Mouse (Mus musculus): ENCODE data around the gene Gm11060. TPM values are rescaled to one million over a fixed set of nuclear protein-coding genes. Genes with fewer than 3 reads are reported as not detected.

Gene Gm11060
- polyA plus RNA-seq, 2 experiments: not detected

DNA sequence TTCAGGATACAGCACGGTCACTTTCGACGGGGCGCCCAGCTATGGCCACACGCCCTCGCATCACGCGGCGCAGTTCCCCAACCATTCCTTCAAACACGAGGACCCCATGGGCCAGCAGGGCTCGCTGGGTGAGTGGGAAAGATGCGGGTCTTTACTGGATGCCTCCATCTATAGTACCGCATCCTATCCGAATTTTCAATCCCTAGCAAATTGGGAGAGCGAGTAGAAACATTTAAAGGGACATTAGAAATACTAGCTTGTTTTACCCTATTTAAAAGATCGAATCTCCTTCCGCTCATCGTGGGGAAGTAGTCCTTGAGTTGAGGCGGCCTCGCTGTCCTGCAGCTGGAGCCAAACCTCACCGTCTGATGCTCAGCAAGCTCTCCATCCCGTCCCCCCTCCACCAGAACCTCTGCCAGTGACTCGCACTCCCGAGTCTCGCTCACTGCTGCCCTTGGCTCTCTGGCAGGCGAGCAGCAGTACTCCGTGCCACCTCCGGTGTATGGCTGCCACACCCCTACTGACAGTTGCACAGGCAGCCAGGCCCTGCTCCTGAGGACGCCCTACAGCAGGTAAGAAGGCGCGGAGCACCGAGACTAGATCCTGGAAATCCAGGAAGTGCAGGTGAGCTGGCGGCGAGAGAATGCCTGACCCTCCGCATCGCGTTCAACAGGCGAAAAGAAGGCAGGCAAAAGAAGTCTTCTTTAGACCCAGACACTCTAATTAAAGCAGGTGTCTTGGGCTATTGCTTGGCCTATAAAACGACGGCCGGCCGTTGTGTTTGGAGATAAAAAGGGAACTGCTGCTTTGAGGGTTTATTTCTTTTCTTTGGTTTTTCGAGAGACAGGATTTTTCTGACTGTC lies 41.3 kb downstream of the Gm11060 start:
- Histone ChIP-seq H3K4me1 (replicated peaks; ENCODE audit: control insufficient read depth in 2 of 2, insufficient read depth in 2 of 2, low read length in 1 of 2) (no peaks in the 10 kb centered on the region), H3K9ac (replicated peaks) (no peak overlapping the region), H3K9me3 (ENCODE audit: control insufficient read depth, low read length) (no peaks in the 10 kb centered on the region), H3K4me2 (ENCODE audit: low read depth) (no peak overlapping the region), H3K27ac (no peak overlapping the region), H3K36me3 (replicated peaks; ENCODE audit: control insufficient read depth, insufficient read depth, low read depth) (no peaks in the 10 kb centered on the region), H3K27me3 (ENCODE audit: control insufficient read depth, insufficient read depth, low read length) (peaks cover 76% of the 10 kb centered on the region), H3K4me3 (ENCODE audit: insufficient read depth in 1 of 2, low read depth in 2 of 2, low read length in 2 of 2) (no peak overlapping the region)
- no peak for TF ChIP-seq CTCF (IDR thresholded peaks at IDR 0.05; ENCODE audit: low read depth)
- no peak for TF ChIP-seq EP300 (IDR thresholded peaks at IDR 0.05; ENCODE audit: low read depth)
- DNase-seq (ENCODE audit: low read depth in 3 of 3, low spot score in 3 of 3): no peak
- 2% methylated on average over 43 of the region's 43 CpGs for WGBS (ENCODE audit: insufficient replicate concordance)
- ATAC-seq (ENCODE audit: insufficient read depth): no peak

DNA sequence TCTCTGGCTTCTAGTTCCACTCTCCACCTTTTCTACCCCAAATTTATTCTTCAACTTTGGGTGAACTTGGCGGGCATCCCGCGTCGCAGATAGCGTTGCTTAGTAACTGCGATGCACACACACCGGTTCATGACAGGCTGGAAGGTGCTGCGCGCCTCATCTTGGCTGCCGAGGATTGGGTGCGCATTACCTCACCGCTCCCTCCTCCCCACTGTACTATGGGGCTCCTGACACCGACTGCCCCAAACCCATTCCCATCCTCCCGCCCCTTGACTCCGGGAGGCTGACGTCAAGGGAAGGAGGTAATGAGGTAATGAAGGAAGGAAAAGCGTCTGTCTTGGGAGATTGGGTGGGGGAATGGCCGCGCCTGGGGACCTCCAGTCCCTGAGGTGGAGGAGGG lies 42.5 kb downstream of the Gm11060 start:
- Histone ChIP-seq H3K27ac (no peak overlapping the region), H3K4me3 (ENCODE audit: insufficient read depth in 1 of 2, low read depth in 2 of 2, low read length in 2 of 2) (no peak overlapping the region), H3K27me3 (ENCODE audit: control insufficient read depth, insufficient read depth, low read length) (peaks cover 66% of the 10 kb centered on the region), H3K9me3 (ENCODE audit: control insufficient read depth, low read length) (no peaks in the 10 kb centered on the region), H3K36me3 (replicated peaks; ENCODE audit: control insufficient read depth, insufficient read depth, low read depth) (no peaks in the 10 kb centered on the region), H3K4me1 (replicated peaks; ENCODE audit: control insufficient read depth in 2 of 2, insufficient read depth in 2 of 2, low read length in 1 of 2) (no peaks in the 10 kb centered on the region), H3K9ac (replicated peaks) (no peak overlapping the region), H3K4me2 (ENCODE audit: low read depth) (no peak overlapping the region)
- ATAC-seq (ENCODE audit: insufficient read depth): no peak
- TF ChIP-seq CTCF (IDR thresholded peaks at IDR 0.05; ENCODE audit: low read depth) (no peak), EP300 (IDR thresholded peaks at IDR 0.05; ENCODE audit: low read depth) (no peak)
- no peak for DNase-seq (ENCODE audit: low read depth in 3 of 3, low spot score in 3 of 3)
- WGBS (ENCODE audit: insufficient replicate concordance): 3% methylated on average over 19 of the region's 19 CpGs

DNA sequence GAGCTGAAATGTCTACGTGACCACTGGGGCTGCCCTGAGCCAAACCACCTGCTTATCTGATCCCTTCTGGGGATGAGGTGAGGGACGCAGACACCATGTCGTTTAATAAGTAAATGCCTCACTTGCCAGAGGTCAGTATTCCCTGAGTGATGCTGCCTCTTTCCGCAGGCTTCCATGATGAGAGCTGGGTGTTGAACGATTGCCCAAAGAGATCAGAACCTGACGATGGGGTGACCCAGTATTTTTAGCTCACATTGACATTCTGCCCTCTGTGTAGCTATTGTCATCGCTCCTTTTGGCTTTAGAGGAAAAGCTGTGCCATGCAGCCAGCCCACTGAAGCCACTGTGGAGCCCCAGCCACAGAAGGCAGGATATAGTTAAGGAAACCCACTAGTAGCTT lies 47.7 kb downstream of the Gm11060 start:
- no peaks in the 10 kb centered on the region for H3K4me1 ChIP-seq (replicated peaks; ENCODE audit: control insufficient read depth in 2 of 2, insufficient read depth in 2 of 2, low read length in 1 of 2)
- peaks cover 18% of the 10 kb centered on the region for H3K27me3 ChIP-seq (ENCODE audit: control insufficient read depth, insufficient read depth, low read length)
- no peak overlapping the region for H3K4me3 ChIP-seq (ENCODE audit: insufficient read depth in 1 of 2, low read depth in 2 of 2, low read length in 2 of 2)
- WGBS (ENCODE audit: insufficient replicate concordance): 40% methylated on average over 7 of the region's 7 CpGs
- DNase-seq (ENCODE audit: low read depth in 3 of 3, low spot score in 3 of 3): no peak
- no peak overlapping the region for H3K9ac ChIP-seq (replicated peaks)
- TF ChIP-seq EP300 (IDR thresholded peaks at IDR 0.05; ENCODE audit: low read depth) (no peak), CTCF (IDR thresholded peaks at IDR 0.05; ENCODE audit: low read depth) (no peak)
- H3K4me2 ChIP-seq (ENCODE audit: low read depth): no peak overlapping the region
- H3K27ac ChIP-seq: no peak overlapping the region
- ATAC-seq (ENCODE audit: insufficient read depth): no peak
- H3K36me3 ChIP-seq (replicated peaks; ENCODE audit: control insufficient read depth, insufficient read depth, low read depth): no peaks in the 10 kb centered on the region
- H3K9me3 ChIP-seq (ENCODE audit: control insufficient read depth, low read length): no peaks in the 10 kb centered on the region

DNA sequence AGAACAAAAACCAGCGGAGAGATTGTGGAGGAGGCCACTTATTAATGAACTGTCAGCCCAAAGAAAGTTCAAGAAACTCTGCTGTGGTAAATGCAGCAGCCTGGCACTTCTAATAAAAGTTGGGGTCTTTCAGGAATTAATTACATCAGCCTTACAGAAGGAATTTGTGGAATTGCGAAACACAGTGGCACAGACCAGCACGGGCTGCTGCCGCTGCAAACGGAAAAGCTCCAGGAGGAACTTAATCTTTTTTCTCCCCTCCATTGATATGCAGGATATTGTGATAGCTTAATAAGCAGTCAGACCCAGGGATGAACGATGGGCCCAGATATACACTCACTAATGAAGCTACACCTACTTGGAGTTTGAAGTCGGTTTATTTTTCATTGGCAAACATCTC lies 49.6 kb downstream of the Gm11060 start:
- H3K9me3 ChIP-seq (ENCODE audit: control insufficient read depth, low read length): no peaks in the 10 kb centered on the region
- H3K4me2 ChIP-seq (ENCODE audit: low read depth): no peak overlapping the region
- no peak overlapping the region for H3K27ac ChIP-seq
- no peaks in the 10 kb centered on the region for H3K36me3 ChIP-seq (replicated peaks; ENCODE audit: control insufficient read depth, insufficient read depth, low read depth)
- WGBS (ENCODE audit: insufficient replicate concordance): 46% methylated on average over 7 of the region's 7 CpGs
- peaks cover 7% of the 10 kb centered on the region; the same call in 1 of the 2 replicates for H3K27me3 ChIP-seq (ENCODE audit: control insufficient read depth, insufficient read depth, low read length)
- TF ChIP-seq CTCF (IDR thresholded peaks at IDR 0.05; ENCODE audit: low read depth) (no peak), EP300 (IDR thresholded peaks at IDR 0.05; ENCODE audit: low read depth) (no peak)
- no peak for ATAC-seq (ENCODE audit: insufficient read depth)
- no peak overlapping the region for H3K9ac ChIP-seq (replicated peaks)
- no peak overlapping the region for H3K4me3 ChIP-seq (ENCODE audit: insufficient read depth in 1 of 2, low read depth in 2 of 2, low read length in 2 of 2)
- H3K4me1 ChIP-seq (replicated peaks; ENCODE audit: control insufficient read depth in 2 of 2, insufficient read depth in 2 of 2, low read length in 1 of 2): no peaks in the 10 kb centered on the region
- DNase-seq (ENCODE audit: low read depth in 3 of 3, low spot score in 3 of 3): no peak

Other genes with a start within 250 kb of the Gm11060 start
- 0.08 and 0.09 TPM in 2 replicates for gene Prrg4, start 242.1 kb upstream of the Gm11060 start, polyA plus RNA-seq (2012; rRNA removed)
- 0.15 TPM in 1 of 2 replicates, not detected in the other for gene Prrg4, start 242.1 kb upstream of the Gm11060 start, polyA plus RNA-seq (2014; fragmentation: Nextera tagmentation; extraction: Ambion mirVana)
- 2.1 TPM in 1 of 2 replicates, not detected in the other for gene Ccdc73, start 224.2 kb upstream of the Gm11060 start, polyA plus RNA-seq (2012; rRNA removed)
- gene Ccdc73, start 224.2 kb upstream of the Gm11060 start, polyA plus RNA-seq (2014; fragmentation: Nextera tagmentation; extraction: Ambion mirVana): 2.5 and 3.5 TPM in 2 replicates
- 44.1 and 80.8 TPM in 2 replicates for gene Eif3m, start 74.9 kb upstream of the Gm11060 start, polyA plus RNA-seq (2012; rRNA removed)
- 177 and 189 TPM in 2 replicates for gene Eif3m, start 74.9 kb upstream of the Gm11060 start, polyA plus RNA-seq (2014; fragmentation: Nextera tagmentation; extraction: Ambion mirVana)
- 0.96 and 1.1 TPM in 2 replicates for gene Wt1, start 34.5 kb downstream of the Gm11060 start, polyA plus RNA-seq (2012; rRNA removed)
- gene Wt1, start 34.5 kb downstream of the Gm11060 start, polyA plus RNA-seq (2014; fragmentation: Nextera tagmentation; extraction: Ambion mirVana): 0.77 and 1.0 TPM in 2 replicates
- gene Them7, start 132.3 kb downstream of the Gm11060 start, polyA plus RNA-seq (2012; rRNA removed): 0.67 and 1.1 TPM in 2 replicates
- gene Them7, start 132.3 kb downstream of the Gm11060 start, polyA plus RNA-seq (2014; fragmentation: Nextera tagmentation; extraction: Ambion mirVana): 1.5 and 1.8 TPM in 2 replicates

Data from liver, embryonic 14.5 days (tissue).